Mouse (Mus musculus) liver, adult 2 months (tissue): ENCODE data around the gene Gna13. TPM values are rescaled to one million over a fixed set of nuclear protein-coding genes. Genes with fewer than 3 reads are reported as not detected.

ENCODE experiments used
- DNase-seq: peaks from one replicate; pipeline ENCODE4 v3.0.0-alpha.2; 2011; ENCODE audit warnings: low read depth, low spot score; ENCODE audit errors: extremely low read depth
- H3K27ac ChIP-seq: fragments of 200-500 bp; replicated peaks from 2 replicates; pipeline ENCODE4 v1.5.1; 2012; ENCODE audit warnings: low read depth, mild to moderate bottlenecking, control low read depth, inconsistent platforms, low read length; ENCODE audit not compliant: insufficient read depth
- H3K27me3 ChIP-seq: fragments of 200-500 bp; 2 replicates; pipeline ENCODE4 v1.6.1; 2012; ENCODE audit warnings: mild to moderate bottlenecking, moderate library complexity, low read length, inconsistent platforms; ENCODE audit not compliant: control insufficient read depth, insufficient read depth
- H3K36me3 ChIP-seq: fragments of 200-500 bp; 2 replicates; pipeline ENCODE4 v1.6.1; 2012; ENCODE audit warnings: low read length, inconsistent platforms; ENCODE audit not compliant: control insufficient read depth, insufficient read depth
- H3K4me1 ChIP-seq: fragments of 200-500 bp; 2 replicates; pipeline ENCODE4 v1.6.1; 2011; ENCODE audit warnings: low read length; ENCODE audit not compliant: control insufficient read depth, insufficient read depth
- H3K4me3 ChIP-seq: fragments of 200-500 bp; 2 replicates; pipeline ENCODE4 v1.5.1; 2011; ENCODE audit warnings: low read depth, mild to moderate bottlenecking, control low read depth, low read length, moderate library complexity; ENCODE audit not compliant: insufficient read depth
- H3K79me2 ChIP-seq: fragments of 200-500 bp; 2 replicates; pipeline ENCODE4 v1.6.1; 2012; ENCODE audit warnings: inconsistent platforms, mild to moderate bottlenecking, low read length, moderate library complexity; ENCODE audit not compliant: control insufficient read depth, insufficient read depth
- H3K9ac ChIP-seq: fragments of 200-500 bp; 2 replicates; pipeline ENCODE4 v1.6.1; 2012; ENCODE audit warnings: low read depth, mild to moderate bottlenecking, control low read depth, inconsistent platforms, low read length
- CTCF ChIP-seq: fragments of 200-500 bp; IDR thresholded peaks from 2 replicates; pipeline ENCODE4 v1.5.1; 2011; ENCODE audit warnings: low read depth, low read length, control low read depth
- POLR2A ChIP-seq: fragments of 200-500 bp; IDR thresholded peaks from 2 replicates; pipeline ENCODE4 v1.6.1; 2011; ENCODE audit warnings: low read length, control low read depth; ENCODE audit not compliant: insufficient read depth; ENCODE audit errors: extremely low read depth
- WGBS: fragments of 180-500 bp; shearing (Covaris S2); methylation state at CpG from one replicate; pipeline ENCODE4 v1.1.7; 2018; 5-methylcytosine and 5-hydroxymethylcytosine counted together
- polyA plus RNA-seq: library from polyadenylated mRNA; depleted of rRNA; stranded (reverse); fragments of >200 nt; gene quantifications from 2 replicates; pipeline ENCODE4 v1.2.3, GENCODE M21; 2012
- total RNA-seq: library from RNA; depleted of rRNA; stranded (reverse); fragments of >200 nt; gene quantifications from 2 replicates; pipeline ENCODE4 v1.2.3, GENCODE M21; 2014

Gene Gna13
- total and polyA plus RNA-seq, 2 experiments: 13.7 to 18.0 TPM

DNA sequence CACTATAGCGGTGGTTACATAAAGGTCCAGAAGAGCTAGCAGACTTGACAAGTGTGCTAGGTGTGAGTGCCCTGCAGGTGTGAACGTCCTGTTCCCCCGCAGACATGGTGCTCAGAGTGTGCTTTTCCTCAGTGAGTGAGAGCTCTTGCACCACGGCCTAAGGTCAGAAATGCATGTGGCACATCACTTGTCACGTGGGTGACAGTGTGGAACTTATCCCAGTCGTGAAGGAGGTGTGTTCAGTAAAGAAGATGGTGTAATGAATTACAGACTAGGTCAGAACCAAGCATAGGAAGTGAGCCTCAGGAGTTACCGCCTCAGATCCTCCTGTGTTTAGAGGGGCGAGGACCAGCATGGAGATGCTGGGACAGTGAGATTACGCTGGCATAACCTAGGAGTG is 32.7 kb downstream of the Gna13 start:
- H3K4me1 ChIP-seq: peaks cover 12% of the 10 kb centered on the region
- H3K79me2 ChIP-seq: peaks cover 11% of the 10 kb centered on the region; the same call in 1 of the 2 replicates
- TF ChIP-seq POLR2A: no peak
- no peak for TF ChIP-seq CTCF
- H3K27me3 ChIP-seq: no peaks in the 10 kb centered on the region
- H3K36me3 ChIP-seq: peaks cover 18% of the 10 kb centered on the region
- H3K9ac ChIP-seq: no peak overlapping the region
- no peak overlapping the region for H3K4me3 ChIP-seq
- peak; percentile 70 for DNase-seq
- no peak overlapping the region for H3K27ac ChIP-seq
- WGBS: 80% methylated on average over 9 of the region's 9 CpGs

DNA sequence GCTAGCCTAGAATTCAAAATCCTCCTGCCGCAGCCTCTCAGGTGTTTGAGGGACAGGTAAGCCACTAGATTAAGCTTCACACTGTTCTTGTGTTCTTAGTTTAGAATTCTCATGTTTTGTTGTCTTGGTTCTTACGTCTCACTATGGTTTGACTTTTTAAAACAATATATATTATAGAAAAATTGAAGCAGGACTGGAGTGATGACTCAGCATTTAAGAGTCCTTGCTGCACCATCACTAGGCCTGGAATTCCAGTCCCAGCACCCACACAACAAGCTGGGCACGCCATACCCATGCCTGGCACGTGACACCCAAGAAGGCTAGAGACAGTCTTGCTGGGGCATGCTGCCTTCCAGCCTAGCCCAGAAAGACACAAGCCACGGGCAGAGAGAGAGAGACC is 43.8 kb downstream of the Gna13 start:
- Histone ChIP-seq H3K36me3 (no peaks in the 10 kb centered on the region), H3K4me3 (no peak overlapping the region), H3K4me1 (no peaks in the 10 kb centered on the region), H3K27ac (no peak overlapping the region), H3K9ac (no peak overlapping the region), H3K27me3 (no peaks in the 10 kb centered on the region), H3K79me2 (no peaks in the 10 kb centered on the region)
- DNase-seq: no peak
- TF ChIP-seq CTCF: no peak
- 97% methylated on average over 5 of the region's 5 CpGs for WGBS

DNA sequence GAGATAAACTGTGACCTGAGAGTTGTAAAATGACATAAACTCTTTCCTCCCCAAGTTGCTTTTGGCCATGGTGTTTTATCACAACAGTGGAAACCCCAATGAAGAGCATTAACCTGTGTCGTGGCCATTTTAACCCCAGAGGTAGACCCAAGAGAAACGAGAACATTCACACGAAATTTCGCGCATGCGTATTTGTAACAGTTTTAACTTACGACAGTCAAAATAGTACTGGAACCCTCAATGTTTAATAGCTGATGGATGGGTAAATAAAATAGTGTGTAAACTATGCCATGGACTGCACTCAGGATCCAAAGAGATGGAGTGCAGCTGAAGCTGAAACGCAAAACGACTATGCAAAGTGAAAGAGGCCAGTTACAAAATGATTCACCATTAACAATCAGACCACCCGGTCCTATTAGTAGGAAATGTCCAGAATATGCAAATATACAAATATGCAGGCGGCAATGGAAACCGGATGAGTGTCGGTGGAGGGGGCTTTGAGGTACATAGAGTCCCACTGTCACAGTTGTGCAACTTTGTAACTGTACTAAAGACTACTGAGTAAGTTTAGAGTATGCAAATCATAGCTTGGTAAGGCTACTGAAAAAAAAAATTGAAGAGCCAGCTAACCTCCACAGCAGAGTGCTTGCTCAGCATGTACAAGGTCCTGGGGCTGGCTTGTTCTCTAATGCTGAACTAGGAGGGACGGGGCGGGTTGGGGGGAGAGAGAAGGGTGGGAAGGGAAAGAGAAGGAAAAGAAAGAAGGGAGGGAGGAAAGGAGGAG is 47.8 kb downstream of the Gna13 start:
- no peaks in the 10 kb centered on the region for H3K27me3 ChIP-seq
- H3K36me3 ChIP-seq: no peaks in the 10 kb centered on the region
- 83% methylated on average over 15 of the region's 15 CpGs for WGBS

GRCm38 (mm10) chr11:109413617-109414016 is 51.0 kb downstream of the Gna13 start, which contains the start of gene 9930022D16Rik:
9930022D16Rik (plus strand) TSS chr11:109413917.
- Histone ChIP-seq H3K4me1 (no peaks in the 10 kb centered on the region), H3K79me2 (no peaks in the 10 kb centered on the region), H3K9ac (no peak within 1 kb of the TSS), H3K27ac (no peak within 1 kb of the TSS), H3K27me3 (no peaks in the 10 kb centered on the region), H3K36me3 (no peaks in the 10 kb centered on the region), H3K4me3 (no peak within 1 kb of the TSS)
- 87% methylated on average over 6 of the region's 6 CpGs for WGBS
- TF ChIP-seq CTCF: no peak
- no peak for TF ChIP-seq POLR2A
- no peak for DNase-seq

More for the DNA sequence above, 47.8 kb downstream of the Gna13 start:
- H3K4me1 ChIP-seq: no peaks in the 10 kb centered on the region
- H3K9ac ChIP-seq: no peak overlapping the region
- H3K27ac ChIP-seq: no peak overlapping the region
- DNase-seq: no peak
- TF ChIP-seq POLR2A (no peak), CTCF (no peak)
- no peak overlapping the region for H3K4me3 ChIP-seq
- no peaks in the 10 kb centered on the region for H3K79me2 ChIP-seq

DNA sequence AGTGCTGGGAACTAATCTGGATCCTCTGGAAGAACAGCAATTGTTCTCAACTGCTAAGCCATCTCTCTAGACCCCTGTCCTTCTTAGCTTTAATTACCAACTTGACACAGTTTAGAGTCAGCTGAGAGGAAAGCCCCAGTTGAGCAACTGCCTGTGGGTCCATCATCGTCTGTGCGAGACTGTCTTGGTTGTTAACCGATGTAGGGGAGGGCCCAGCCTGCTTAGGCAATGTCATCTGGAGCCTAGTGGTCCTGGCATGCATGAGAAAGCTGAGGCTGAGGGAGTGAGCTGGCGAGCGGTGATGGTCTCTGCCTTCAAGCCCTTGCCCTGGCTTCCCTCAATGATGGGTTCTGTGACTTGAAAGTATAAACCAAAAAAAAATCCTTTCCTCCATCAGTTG is 52.2 kb downstream of the Gna13 start:
- Histone ChIP-seq H3K36me3 (no peaks in the 10 kb centered on the region), H3K79me2 (no peaks in the 10 kb centered on the region), H3K4me1 (no peaks in the 10 kb centered on the region), H3K27ac (no peak overlapping the region), H3K4me3 (no peak overlapping the region), H3K9ac (no peak overlapping the region), H3K27me3 (no peaks in the 10 kb centered on the region)
- TF ChIP-seq POLR2A (no peak), CTCF (no peak)
- DNase-seq: no peak
- WGBS: 91% methylated on average over 5 of the region's 5 CpGs

DNA sequence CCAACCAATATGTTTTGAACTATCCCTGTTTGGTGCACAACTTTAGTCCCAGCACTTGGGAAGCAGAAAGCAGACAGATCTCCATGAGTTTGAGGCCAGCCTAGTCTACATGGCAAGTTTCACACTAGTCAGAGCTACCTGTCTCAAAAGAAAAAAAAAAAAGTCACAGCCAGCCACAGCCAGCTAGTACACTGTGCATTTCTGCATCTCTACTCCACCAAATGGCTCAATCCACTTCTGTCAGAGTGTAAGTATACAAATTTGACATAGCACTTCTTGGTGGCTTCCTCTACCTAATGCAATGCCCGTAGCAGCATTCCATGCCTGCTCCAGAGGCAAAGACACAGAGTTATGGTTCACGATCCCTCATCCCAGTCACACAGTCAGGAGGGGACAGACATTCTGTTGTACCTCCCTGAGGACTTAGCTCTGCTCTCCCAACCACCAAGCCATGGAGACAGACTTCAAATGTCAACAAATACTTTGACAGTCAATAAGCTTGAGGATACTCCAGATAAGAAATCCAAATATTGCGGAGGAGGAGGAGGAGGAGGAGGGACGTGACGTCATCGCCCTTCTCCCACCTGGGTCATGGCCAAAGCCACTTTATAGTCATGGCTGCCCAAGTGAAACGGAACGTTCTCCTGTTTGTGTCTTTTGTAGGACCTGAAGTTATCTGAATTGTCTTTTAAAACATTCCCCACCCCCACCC is 54.2 kb downstream of the Gna13 start:
- H3K4me1 ChIP-seq: no peaks in the 10 kb centered on the region
- H3K27me3 ChIP-seq: no peaks in the 10 kb centered on the region
- no peak overlapping the region for H3K4me3 ChIP-seq
- TF ChIP-seq CTCF (no peak), POLR2A (no peak)
- 32% methylated on average over 8 of the region's 8 CpGs for WGBS
- no peak overlapping the region for H3K27ac ChIP-seq
- no peaks in the 10 kb centered on the region for H3K36me3 ChIP-seq
- no peak for DNase-seq
- H3K9ac ChIP-seq: no peak overlapping the region
- H3K79me2 ChIP-seq: no peaks in the 10 kb centered on the region
